Mouse (Mus musculus): ENCODE measurements around the gene Gdf3.

DNA sequence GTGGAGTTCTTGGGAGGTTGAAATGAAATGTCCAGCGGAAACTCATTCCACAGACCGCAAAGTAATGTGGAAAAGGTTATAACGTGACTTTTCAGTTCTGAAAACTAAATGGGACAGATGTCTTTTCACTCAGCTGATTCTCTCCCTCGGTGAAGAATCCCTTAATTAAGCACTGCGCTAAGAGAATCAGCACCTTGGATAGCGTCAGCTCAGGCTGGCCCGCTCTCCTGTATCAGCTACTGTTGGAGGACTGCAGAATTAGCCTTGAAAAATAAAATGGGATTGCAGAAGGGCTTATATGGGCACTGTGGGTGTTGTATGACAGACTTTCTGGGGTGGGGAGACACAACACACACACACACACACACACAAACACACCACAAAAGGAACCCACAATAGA lies 49.7 kb upstream of the Gdf3 start:
- TF ChIP-seq ZC3H11A (IDR thresholded peaks at IDR 0.05; ENCODE audit: borderline replicate concordance, low read depth, low read length) (no peak), ZNF384 (IDR thresholded peaks at IDR 0.05; ENCODE audit: low read depth, low read length) (no peak), HCFC1 (IDR thresholded peaks at IDR 0.05; ENCODE audit: borderline replicate concordance, insufficient read depth, low read length) (no peak), CHD2 (IDR thresholded peaks at IDR 0.05; ENCODE audit: low read depth, low read length) (no peak)

Measured in ES-E14 (cell line).